Mouse (Mus musculus) kidney, adult 8-10 months (tissue): ENCODE data around the gene Os9.
"Not testable (repeated sequence)": the region's sequence is repeated elsewhere in the genome, so short reads cannot be mapped to it uniquely, and the experiment has no call there.

ENCODE experiments used
- DNase-seq, 2 experiments: peaks; one replicate each; pipeline ENCODE4 v3.0.0; 2022

The Os9 gene

GRCm38 (mm10) chr10:127121066-127121477, at the start of gene Os9:
Gene Os9, minus strand, starts transcription at chr10:127121131.
- DNase-seq: peak; percentile 98 to 99

GRCm38 (mm10) chr10:127170002-127170401, 49.1 kb upstream of the Os9 start:
- DNase-seq: no peak

GRCm38 (mm10) chr10:127167614-127168192, 46.8 kb upstream of the Os9 start:
- no peak for DNase-seq

- DNase-seq: no peak
These were observed 46.1 kb upstream of the Os9 start for GRCm38 (mm10) chr10:127166771-127167613.

GRCm38 (mm10) chr10:127166404-127166715, 45.4 kb upstream of the Os9 start:
- no peak for DNase-seq

GRCm38 (mm10) chr10:127165654-127166403, 44.9 kb upstream of the Os9 start:
- no peak for DNase-seq

- DNase-seq: no peak
These were observed 44.4 kb upstream of the Os9 start for GRCm38 (mm10) chr10:127165354-127165653.

GRCm38 (mm10) chr10:127164631-127165353, 43.9 kb upstream of the Os9 start, which contains the start of gene B4galnt1:
Gene B4galnt1, plus strand, starts transcription at chr10:127165225.
- DNase-seq: peak in 1 of 2 experiments; percentile 65

GRCm38 (mm10) chr10:127164190-127164589, 43.3 kb upstream of the Os9 start:
- DNase-seq: no peak

GRCm38 (mm10) chr10:127162771-127163261, 41.9 kb upstream of the Os9 start:
- not testable (repeated sequence) for DNase-seq

GRCm38 (mm10) chr10:127160728-127161127, 39.8 kb upstream of the Os9 start:
- no peak for DNase-seq

- DNase-seq: no peak
These were observed 39.1 kb upstream of the Os9 start for GRCm38 (mm10) chr10:127160081-127160480.

GRCm38 (mm10) chr10:127158471-127158870, 37.5 kb upstream of the Os9 start:
- no peak for DNase-seq

- no peak for DNase-seq
These were observed 35.6 kb upstream of the Os9 start for GRCm38 (mm10) chr10:127156511-127156910.

- DNase-seq: no peak
These were observed 35.2 kb upstream of the Os9 start for GRCm38 (mm10) chr10:127156089-127156488.

GRCm38 (mm10) chr10:127154652-127155051, 33.7 kb upstream of the Os9 start:
- no peak for DNase-seq

- DNase-seq: no peak
These were observed 33.3 kb upstream of the Os9 start for GRCm38 (mm10) chr10:127154241-127154640.

- DNase-seq: no peak
These were observed 32.4 kb upstream of the Os9 start for GRCm38 (mm10) chr10:127153323-127153722.

- not testable (repeated sequence) for DNase-seq
These were observed 31.6 kb upstream of the Os9 start for GRCm38 (mm10) chr10:127152556-127152955.

- not testable (repeated sequence) for DNase-seq
These were observed 30.3 kb upstream of the Os9 start for GRCm38 (mm10) chr10:127151233-127151632.

GRCm38 (mm10) chr10:127150471-127150872, 29.5 kb upstream of the Os9 start:
- DNase-seq: peak; percentile 77 to 78

GRCm38 (mm10) chr10:127147135-127147534, 26.2 kb upstream of the Os9 start:
- peak in 1 of 2 experiments; percentile 21 for DNase-seq

- no peak for DNase-seq
These were observed 24.4 kb upstream of the Os9 start for GRCm38 (mm10) chr10:127145303-127145702.
